Mouse (Mus musculus) stomach, postnatal 0 days (tissue): ENCODE data around the gene Tmem107. TPM values are rescaled to one million over a fixed set of nuclear protein-coding genes. Genes with fewer than 3 reads are reported as not detected.

ENCODE experiments used
- ATAC-seq: fragments of 200-750 bp; cut with Nextera tagmentation; 2 replicates; pipeline ENCODE4 v1.8.0; 2017; ENCODE audit not compliant: low FRiP score, low TSS enrichment
- DNase-seq: peaks from one replicate; pipeline ENCODE4 v3.0.0-alpha.2; 2016; ENCODE audit warnings: low spot score
- H3K27ac ChIP-seq: fragments of 300-500 bp; sonication (generic); replicated peaks from 2 replicates; pipeline ENCODE4 v1.5.1; 2014; ENCODE audit warnings: mild to moderate bottlenecking, control low read depth
- H3K27me3 ChIP-seq: fragments of 300-500 bp; sonication (generic); 2 replicates; pipeline ENCODE4 v1.6.1; 2014; ENCODE audit warnings: low read length; ENCODE audit not compliant: control insufficient read depth, insufficient read depth
- H3K36me3 ChIP-seq: fragments of 300-500 bp; sonication (generic); 2 replicates; pipeline ENCODE4 v1.6.1; 2014; ENCODE audit warnings: low read length, mixed read lengths; ENCODE audit not compliant: control insufficient read depth, insufficient read depth
- H3K4me1 ChIP-seq: fragments of 300-500 bp; sonication (generic); replicated peaks from 2 replicates; pipeline ENCODE4 v1.6.1; 2014; ENCODE audit warnings: antibody characterized with exemption; ENCODE audit not compliant: control insufficient read depth, insufficient read depth
- H3K4me2 ChIP-seq: fragments of 300-500 bp; sonication (generic); replicated peaks from 2 replicates; pipeline ENCODE4 v1.6.1; 2014; ENCODE audit warnings: low read depth, mild to moderate bottlenecking, control low read depth, moderate library complexity
- H3K4me3 ChIP-seq: fragments of 300-500 bp; sonication (generic); 2 replicates; pipeline ENCODE4 v1.5.1; 2014; ENCODE audit warnings: low read depth, low read length, control low read depth
- H3K9ac ChIP-seq: fragments of 300-500 bp; sonication (generic); 2 replicates; pipeline ENCODE4 v1.6.1; 2014; ENCODE audit warnings: mild to moderate bottlenecking, low read length, control low read depth, mixed read lengths
- H3K9me3 ChIP-seq: fragments of 300-500 bp; sonication (generic); 2 replicates; pipeline ENCODE4 v1.6.1; 2016; ENCODE audit warnings: low read length; ENCODE audit not compliant: control insufficient read depth
- CTCF ChIP-seq: IDR thresholded peaks from 2 replicates; pipeline ENCODE4 v1.5.1; 2016; ENCODE audit warnings: antibody characterized with exemption, low read depth, mild to moderate bottlenecking, moderate library complexity
- EP300 ChIP-seq: optimal IDR thresholded peaks from 2 replicates; pipeline ENCODE3; 2016; ENCODE audit warnings: antibody characterized with exemption
- WGBS: fragments of 180-500 bp; shearing (Covaris S2); extraction: QIAGEN DNeasy Blood & Tissue Kit; methylation state at CpG from one replicate; pipeline ENCODE4 v1.1.7; 2014; 5-methylcytosine and 5-hydroxymethylcytosine counted together
- polyA plus RNA-seq: library from polyadenylated mRNA; unstranded; fragments of >200 nt; fragmentation: Nextera tagmentation; extraction: Ambion mirVana; gene quantifications from 2 replicates; pipeline ENCODE4 v1.2.1, GENCODE M21; 2015

Tmem107 gene
- polyA plus RNA-seq, 1 experiment from 2014 or later, result 30.8 TPM

DNA sequence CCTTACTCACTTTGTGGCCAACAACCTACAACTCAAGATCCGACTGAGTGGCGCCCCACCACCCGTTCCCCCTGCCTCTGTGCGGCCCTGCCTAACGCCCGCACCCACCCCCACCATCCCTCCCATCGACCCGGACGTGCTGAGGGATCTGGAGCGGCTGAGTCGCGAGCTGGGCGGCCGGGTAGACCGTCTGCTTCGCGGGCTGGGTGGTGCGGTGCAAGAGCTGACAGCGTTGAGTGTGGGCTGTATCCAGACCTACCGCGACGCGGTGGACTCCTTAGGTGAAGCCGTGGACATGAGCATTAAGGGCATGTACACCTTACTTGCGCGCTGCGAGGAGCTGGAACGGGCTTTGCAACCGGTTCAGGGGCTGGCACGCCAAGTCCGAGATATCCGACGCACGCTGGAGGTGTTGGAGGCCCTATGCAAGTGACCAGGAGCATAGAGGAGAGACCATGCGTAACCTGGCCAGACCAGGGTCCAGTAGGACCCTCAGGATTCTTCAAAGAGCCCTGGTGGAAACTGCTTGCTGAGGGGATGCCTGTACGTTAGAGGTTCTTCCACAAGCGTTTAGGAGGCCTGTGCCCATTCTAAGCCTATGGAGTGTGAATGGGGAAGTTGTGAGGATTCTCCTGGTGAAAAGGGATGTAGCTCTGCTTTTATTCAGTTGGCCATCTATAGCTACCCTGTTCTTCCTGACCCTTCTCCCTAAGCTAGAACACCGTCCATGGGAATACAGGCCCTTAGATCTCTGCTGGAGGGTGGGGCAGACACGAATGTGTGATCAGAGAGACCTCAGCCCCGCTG is 10.0 kb upstream of the Tmem107 start:
- Histone ChIP-seq H3K36me3 (no peaks in the 10 kb centered on the region), H3K27ac (peak overlapping the region; percentile 98), H3K4me1 (peaks cover 2% of the 10 kb centered on the region; the same call in 1 of the 2 replicates), H3K27me3 (no peaks in the 10 kb centered on the region), H3K9ac (peak overlapping the region; percentile 95), H3K4me2 (peak overlapping the region; percentile 85), H3K4me3 (peak overlapping the region; percentile 97), H3K9me3 (no peaks in the 10 kb centered on the region)
- TF ChIP-seq CTCF (no peak), EP300 (no peak)
- DNase-seq (peak; percentile 65), ATAC-seq (peak; percentile 4; the same call in 1 of the 2 replicates)
- WGBS, result 3% methylated on average over 40 of the region's 40 CpGs

DNA sequence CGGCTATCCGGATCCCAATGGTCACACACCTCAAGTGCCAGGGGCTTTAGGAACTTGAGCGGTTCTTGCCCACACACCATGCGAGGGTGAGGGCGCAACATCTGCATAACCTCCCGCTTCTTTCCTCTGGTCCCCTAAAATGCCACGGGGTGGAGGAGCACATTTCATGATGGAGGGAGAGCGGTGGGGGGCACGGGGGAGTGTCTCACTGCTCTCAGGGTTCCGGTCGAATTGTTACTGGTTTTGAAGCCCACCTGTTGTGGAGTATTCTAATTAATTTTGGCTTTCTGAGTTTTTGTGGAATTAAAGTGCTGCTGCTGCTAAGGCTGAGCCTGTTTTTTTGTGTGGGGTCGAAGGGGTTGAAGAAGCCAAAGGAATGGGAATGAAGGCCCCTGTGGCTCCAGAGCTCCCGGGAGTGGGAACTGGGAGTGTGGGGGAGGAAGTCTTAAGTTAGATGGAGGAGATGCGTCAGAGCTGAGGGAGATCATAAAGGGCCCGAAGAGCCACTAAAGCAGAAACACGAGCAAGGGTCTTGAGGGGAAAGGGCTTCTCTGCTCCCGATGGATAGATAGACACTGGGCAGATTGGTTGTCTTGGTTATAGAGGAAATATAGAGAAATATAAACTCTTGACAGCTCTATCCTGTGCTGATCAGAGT is 9.2 kb upstream of the Tmem107 start:
- H3K36me3 ChIP-seq, result no peaks in the 10 kb centered on the region
- 0 out of 2 replicates have a peak overlapping the region, but pooled peaks have one; percentile 13 for H3K27ac ChIP-seq
- H3K9ac ChIP-seq, result peak overlapping the region; percentile 95
- TF ChIP-seq CTCF (no peak), EP300 (no peak)
- peaks cover 2% of the 10 kb centered on the region; the same call in 1 of the 2 replicates for H3K4me1 ChIP-seq
- peak overlapping the region; percentile 85 for H3K4me2 ChIP-seq
- H3K27me3 ChIP-seq, result no peaks in the 10 kb centered on the region
- 26% methylated on average over 17 of the region's 17 CpGs for WGBS
- ATAC-seq, result no peak
- H3K4me3 ChIP-seq, result peak overlapping the region; percentile 97; the same call in 1 of the 2 replicates
- H3K9me3 ChIP-seq, result no peaks in the 10 kb centered on the region
- DNase-seq, result no peak

DNA sequence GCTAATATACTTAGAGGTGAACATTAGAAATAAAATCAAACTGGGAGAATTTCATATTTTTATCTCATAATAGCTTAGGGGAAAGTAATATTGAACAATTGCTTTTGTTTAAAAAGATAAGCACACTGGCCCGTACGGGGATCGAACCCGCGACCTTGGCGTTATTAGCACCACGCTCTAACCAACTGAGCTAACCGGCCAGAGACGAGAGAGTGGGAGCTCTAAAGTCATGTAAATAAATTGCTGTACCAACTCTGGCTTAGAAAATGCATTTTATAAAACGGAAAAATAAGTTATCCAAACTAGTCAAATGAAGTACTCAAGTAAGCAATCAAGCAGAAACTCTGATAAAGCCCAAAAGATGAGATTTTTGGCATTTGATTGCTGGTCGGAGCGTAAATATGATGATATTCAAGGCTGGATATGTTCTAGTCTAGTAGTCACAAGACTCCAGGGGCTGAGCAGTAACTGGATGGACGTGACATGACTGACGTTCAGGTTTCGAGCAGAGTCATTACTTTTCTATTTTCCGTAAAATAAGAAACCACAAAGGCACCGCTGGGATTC is 8.3 kb upstream of the Tmem107 start:
- H3K4me3 ChIP-seq, result peak overlapping the region; percentile 21
- H3K9me3 ChIP-seq, result no peaks in the 10 kb centered on the region
- H3K27me3 ChIP-seq, result no peaks in the 10 kb centered on the region
- DNase-seq (peak; percentile 66), ATAC-seq (no peak)
- H3K4me1 ChIP-seq, result peaks cover 2% of the 10 kb centered on the region; the same call in 1 of the 2 replicates
- H3K4me2 ChIP-seq, result peak overlapping the region; percentile 39
- peak overlapping the region; percentile 49; the same call in 1 of the 2 replicates for H3K27ac ChIP-seq
- H3K9ac ChIP-seq, result no peak overlapping the region
- no peaks in the 10 kb centered on the region for H3K36me3 ChIP-seq
- 2% methylated on average over 17 of the region's 17 CpGs for WGBS
- TF ChIP-seq EP300 (peak; percentile 8), CTCF (no peak)

DNA sequence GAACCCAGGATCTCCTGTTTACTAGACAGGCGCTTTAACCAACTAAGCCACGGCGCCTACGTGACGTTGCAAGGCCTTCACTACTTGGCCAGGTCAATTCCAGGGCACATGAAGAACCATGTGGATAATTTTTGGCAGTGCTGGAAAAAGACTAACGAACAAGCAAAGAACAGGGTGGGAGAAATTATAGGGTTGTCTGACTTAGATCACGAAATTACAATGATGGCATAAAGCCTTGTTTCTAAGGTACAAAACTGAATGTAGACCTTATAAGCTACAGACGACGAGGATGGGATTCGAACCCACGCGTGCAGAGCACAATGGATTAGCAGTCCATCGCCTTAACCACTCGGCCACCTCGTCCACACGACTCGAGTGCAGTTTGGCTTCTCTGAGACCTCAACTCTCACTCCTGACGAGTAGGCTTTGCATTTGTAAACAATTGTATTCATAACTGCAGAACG is 7.8 kb upstream of the Tmem107 start:
- peak overlapping the region; percentile 53; the same call in 1 of the 2 replicates for H3K9ac ChIP-seq
- peak overlapping the region; percentile 87 for H3K27ac ChIP-seq
- no peaks in the 10 kb centered on the region for H3K27me3 ChIP-seq
- DNase-seq, result peak; percentile 94
- TF ChIP-seq EP300 (no peak), CTCF (no peak)
- ATAC-seq, result peak; percentile 47
- H3K9me3 ChIP-seq, result no peaks in the 10 kb centered on the region
- H3K4me1 ChIP-seq, result peaks cover 4% of the 10 kb centered on the region; the same call in 1 of the 2 replicates
- WGBS, result under 1% methylated on average over 19 of the region's 19 CpGs
- H3K36me3 ChIP-seq, result no peaks in the 10 kb centered on the region
- H3K4me3 ChIP-seq, result peak overlapping the region; percentile 69
- peak overlapping the region; percentile 52 for H3K4me2 ChIP-seq

DNA sequence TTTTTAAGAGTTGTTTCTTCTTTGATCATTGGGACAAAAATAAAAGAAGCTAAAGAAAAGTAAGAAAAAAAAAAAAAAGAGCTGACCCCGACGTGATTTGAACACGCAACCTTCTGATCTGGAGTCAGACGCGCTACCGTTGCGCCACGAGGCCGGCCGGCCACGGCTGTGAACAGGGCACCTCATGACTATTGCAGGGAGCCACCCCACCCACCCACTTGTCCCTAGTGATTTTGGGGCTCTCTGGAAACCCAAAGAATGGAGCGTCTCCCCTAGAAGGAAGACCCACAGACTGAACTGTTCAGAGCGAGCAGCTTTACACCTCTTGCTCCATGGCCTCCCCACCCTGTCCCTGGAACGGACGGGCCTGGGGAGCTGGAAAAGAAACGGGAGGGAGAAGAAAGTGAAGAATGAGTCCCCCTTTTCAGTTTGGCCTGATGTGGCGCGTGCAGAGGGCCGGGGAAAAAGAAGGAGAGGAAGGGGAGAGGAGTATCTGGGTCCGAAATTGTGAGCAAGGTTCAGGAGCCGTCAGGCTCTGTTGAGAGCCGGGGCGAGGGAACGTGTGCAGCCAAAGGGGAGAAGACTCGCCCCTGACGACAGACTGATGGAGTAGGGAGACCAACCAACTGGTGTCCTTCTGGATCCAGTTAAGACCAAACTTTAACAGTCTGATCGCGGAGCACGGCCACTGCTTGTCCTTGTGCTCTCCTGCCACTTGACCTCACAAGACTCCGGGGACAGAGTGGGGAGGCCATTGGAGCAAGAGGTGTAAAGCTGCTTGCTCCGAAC is 7.0 kb upstream of the Tmem107 start:
- no peaks in the 10 kb centered on the region for H3K9me3 ChIP-seq
- WGBS, result 1% methylated on average over 29 of the region's 31 CpGs

More for the DNA sequence above, 7.0 kb upstream of the Tmem107 start:
- peaks cover 4% of the 10 kb centered on the region; the same call in 1 of the 2 replicates for H3K4me1 ChIP-seq
- ATAC-seq, result peak; percentile 43
- TF ChIP-seq CTCF, result no peak
- TF ChIP-seq EP300, result no peak
- H3K27ac ChIP-seq, result peak overlapping the region; percentile 87
- no peaks in the 10 kb centered on the region for H3K27me3 ChIP-seq
- peak; percentile 89 for DNase-seq
- H3K9ac ChIP-seq, result peak overlapping the region; percentile 61
- no peaks in the 10 kb centered on the region for H3K36me3 ChIP-seq
- peak overlapping the region; percentile 69 for H3K4me3 ChIP-seq
- peak overlapping the region; percentile 65 for H3K4me2 ChIP-seq
